Mouse (Mus musculus) adrenal gland, adult (tissue): ENCODE data around the gene Rsad1.

ENCODE experiments used
- DNase-seq, 2 experiments: peaks; one replicate each; pipeline ENCODE4 v3.0.0; 2022 to 2023; ENCODE audit warnings: low spot score in 1 of 2; ENCODE audit not compliant: inconsistent age in 2 of 2

Gene Rsad1

GRCm38 (mm10) chr11:94498093-94498996 lies 50.7 kb downstream of the Rsad1 start:
- DNase-seq: peak; percentile 88 to 92

- DNase-seq: peak; percentile 78 to 89
Measured at GRCm38 (mm10) chr11:94495415-94495814, 53.6 kb downstream of the Rsad1 start.

DNA sequence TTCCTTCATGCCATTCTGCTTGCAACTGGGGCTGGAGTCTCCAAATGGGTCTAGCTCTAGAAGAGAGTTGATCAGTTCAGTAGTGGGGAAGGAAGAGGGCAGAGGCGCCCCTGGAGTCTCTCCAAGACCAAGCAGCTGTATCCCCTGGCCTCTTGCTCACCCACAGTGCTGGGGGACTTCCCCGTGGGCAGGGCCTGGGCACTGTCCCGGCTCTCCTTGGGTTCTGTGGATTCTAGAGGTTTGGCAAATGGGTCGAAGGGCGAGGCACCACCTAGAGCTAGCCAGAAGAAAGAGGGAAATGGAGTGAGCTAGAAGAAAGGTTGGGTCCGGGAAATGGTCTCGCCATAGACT lies 57.3 kb downstream of the Rsad1 start:
- no peak for DNase-seq

DNA sequence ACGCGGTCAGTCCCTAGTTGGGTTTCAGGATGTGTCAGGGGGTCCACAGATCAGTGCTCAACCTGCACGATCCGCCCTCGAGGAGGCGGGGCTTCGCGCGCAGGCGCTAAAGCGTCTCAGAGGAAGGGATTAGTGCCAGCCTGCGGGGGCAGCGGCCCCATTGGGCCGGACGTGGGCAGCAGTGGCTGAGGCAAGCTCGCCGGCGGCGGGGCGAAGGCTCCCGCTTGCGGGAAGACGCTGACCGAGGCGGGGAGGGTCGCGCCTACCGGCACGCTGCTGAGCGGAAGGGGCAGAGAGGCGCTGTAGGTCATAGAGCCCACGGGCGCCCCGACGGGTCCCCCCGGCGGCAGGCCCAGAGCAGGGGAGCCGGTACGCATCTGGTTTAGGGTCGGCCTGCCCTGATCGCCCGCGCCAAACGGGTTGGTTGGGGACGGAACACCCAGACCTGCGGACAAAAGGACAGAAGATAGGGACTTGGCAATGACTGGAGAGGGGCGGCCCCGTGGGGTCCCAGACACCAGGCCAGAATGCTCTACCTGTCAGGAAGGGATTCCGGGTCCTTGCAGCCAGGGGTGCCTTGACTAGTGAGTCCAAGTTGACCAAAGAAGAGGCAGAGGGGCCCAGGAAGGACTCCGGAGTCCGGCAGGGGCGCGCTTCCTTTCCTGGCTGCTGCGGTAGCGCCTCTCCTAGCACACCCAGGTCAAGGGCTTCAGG lies 57.9 kb downstream of the Rsad1 start:
- peak; percentile 38 to 60 for DNase-seq
